Mouse (Mus musculus) liver, postnatal 0 days (tissue): ENCODE results near the gene Cald1.

Experiments used
- CTCF ChIP-seq: sonication (generic); IDR thresholded peaks from 2 replicates; pipeline ENCODE4 v1.5.1; 2016; ENCODE audit warnings: antibody characterized with exemption, low read depth
- EP300 ChIP-seq: IDR thresholded peaks from 2 replicates; pipeline ENCODE4 v1.6.1; 2016; ENCODE audit warnings: antibody characterized with exemption, low read depth, mild to moderate bottlenecking

- no peak for TF ChIP-seq CTCF
- no peak for TF ChIP-seq EP300
Observed at GRCm38 (mm10) chr6:34805582-34805981, 207.3 kb downstream of the Cald1 start.
